Mouse (Mus musculus): Measurements from ENCODE around the gene D130043K22Rik. TPM values are rescaled to one million over a fixed set of nuclear protein-coding genes. Genes with fewer than 3 reads are reported as not detected.
"Not testable (repeated sequence)": the region's sequence is repeated elsewhere in the genome, so short reads cannot be mapped to it uniquely, and the experiment has no call there.

The D130043K22Rik gene
- total RNA-seq, 1 experiment from 2014 or later, result not detected

- no peak for ATAC-seq (replicated peaks; ENCODE audit: insufficient number of reproducible peaks, low FRiP score, low TSS enrichment, poor library complexity, severe bottlenecking)
Measured at GRCm38 (mm10) chr13:24830756-24831352, 14.1 kb upstream of the D130043K22Rik start.

GRCm38 (mm10) chr13:24831353-24832130 is 13.4 kb upstream of the D130043K22Rik start, which contains the start of the genes Acot13 and Tdp2:
Gene Acot13, minus strand, starts transcription at chr13:24831540.
Gene Tdp2, plus strand, starts transcription at chr13:24831679.
- ATAC-seq (replicated peaks; ENCODE audit: insufficient number of reproducible peaks, low FRiP score, low TSS enrichment, poor library complexity, severe bottlenecking), result peak; percentile 89

- ATAC-seq (replicated peaks; ENCODE audit: insufficient number of reproducible peaks, low FRiP score, low TSS enrichment, poor library complexity, severe bottlenecking), result no peak
Measured at GRCm38 (mm10) chr13:24832131-24832810, 12.7 kb upstream of the D130043K22Rik start.

- ATAC-seq (replicated peaks; ENCODE audit: insufficient number of reproducible peaks, low FRiP score, low TSS enrichment, poor library complexity, severe bottlenecking), result no peak
Measured at GRCm38 (mm10) chr13:24832811-24833155, 12.2 kb upstream of the D130043K22Rik start.

- not testable (repeated sequence) for ATAC-seq (replicated peaks; ENCODE audit: insufficient number of reproducible peaks, low FRiP score, low TSS enrichment, poor library complexity, severe bottlenecking)
Measured at GRCm38 (mm10) chr13:24837765-24838164, 7.2 kb upstream of the D130043K22Rik start.

- no peak for ATAC-seq (replicated peaks; ENCODE audit: insufficient number of reproducible peaks, low FRiP score, low TSS enrichment, poor library complexity, severe bottlenecking)
Measured at GRCm38 (mm10) chr13:24839831-24840230, 5.1 kb upstream of the D130043K22Rik start.

- ATAC-seq (replicated peaks; ENCODE audit: insufficient number of reproducible peaks, low FRiP score, low TSS enrichment, poor library complexity, severe bottlenecking), result no peak
Measured at GRCm38 (mm10) chr13:24841702-24842101, 3.2 kb upstream of the D130043K22Rik start.

GRCm38 (mm10) chr13:24849318-24849717 is 4.4 kb downstream of the D130043K22Rik start:
- no peak for ATAC-seq (replicated peaks; ENCODE audit: insufficient number of reproducible peaks, low FRiP score, low TSS enrichment, poor library complexity, severe bottlenecking)

- no peak for ATAC-seq (replicated peaks; ENCODE audit: insufficient number of reproducible peaks, low FRiP score, low TSS enrichment, poor library complexity, severe bottlenecking)
Measured at GRCm38 (mm10) chr13:24851989-24852388, 7.1 kb downstream of the D130043K22Rik start.

GRCm38 (mm10) chr13:24852570-24852969 is 7.6 kb downstream of the D130043K22Rik start:
- ATAC-seq (replicated peaks; ENCODE audit: insufficient number of reproducible peaks, low FRiP score, low TSS enrichment, poor library complexity, severe bottlenecking), result no peak

- ATAC-seq (replicated peaks; ENCODE audit: insufficient number of reproducible peaks, low FRiP score, low TSS enrichment, poor library complexity, severe bottlenecking), result no peak
Measured at GRCm38 (mm10) chr13:24859115-24859514, 14.2 kb downstream of the D130043K22Rik start.

GRCm38 (mm10) chr13:24861084-24861483 is 16.1 kb downstream of the D130043K22Rik start:
- no peak for ATAC-seq (replicated peaks; ENCODE audit: insufficient number of reproducible peaks, low FRiP score, low TSS enrichment, poor library complexity, severe bottlenecking)

- ATAC-seq (replicated peaks; ENCODE audit: insufficient number of reproducible peaks, low FRiP score, low TSS enrichment, poor library complexity, severe bottlenecking), result no peak
Measured at GRCm38 (mm10) chr13:24862021-24862420, 17.1 kb downstream of the D130043K22Rik start.

- no peak for ATAC-seq (replicated peaks; ENCODE audit: insufficient number of reproducible peaks, low FRiP score, low TSS enrichment, poor library complexity, severe bottlenecking)
Measured at GRCm38 (mm10) chr13:24862520-24862919, 17.6 kb downstream of the D130043K22Rik start.

- ATAC-seq (replicated peaks; ENCODE audit: insufficient number of reproducible peaks, low FRiP score, low TSS enrichment, poor library complexity, severe bottlenecking), result no peak
Measured at GRCm38 (mm10) chr13:24866430-24867402, 21.8 kb downstream of the D130043K22Rik start.

GRCm38 (mm10) chr13:24867789-24868188 is 22.9 kb downstream of the D130043K22Rik start:
- ATAC-seq (replicated peaks; ENCODE audit: insufficient number of reproducible peaks, low FRiP score, low TSS enrichment, poor library complexity, severe bottlenecking), result no peak

- no peak for ATAC-seq (replicated peaks; ENCODE audit: insufficient number of reproducible peaks, low FRiP score, low TSS enrichment, poor library complexity, severe bottlenecking)
Measured at GRCm38 (mm10) chr13:24868233-24868632, 23.3 kb downstream of the D130043K22Rik start.

GRCm38 (mm10) chr13:24879359-24880040 is 34.6 kb downstream of the D130043K22Rik start:
- no peak for ATAC-seq (replicated peaks; ENCODE audit: insufficient number of reproducible peaks, low FRiP score, low TSS enrichment, poor library complexity, severe bottlenecking)

Measured in monocyte, adult 5-6 weeks (primary cell).